Mouse (Mus musculus): ENCODE measurements around the gene Psapl1. TPM values are rescaled to one million over a fixed set of nuclear protein-coding genes. Genes with fewer than 3 reads are reported as not detected.

The Psapl1 gene
- total RNA-seq (2021), result not detected
- long read RNA-seq, experiment 1, result 0 reads
- long read RNA-seq, experiment 2, result 0 reads

- intact Hi-C loops (cut with DNase I), result no loop called here
- DNase-seq, result peak; percentile 23 to 34
These were observed at the start of gene Psapl1 for GRCm38 (mm10) chr5:36203916-36204315. TSS of gene Psapl1 (plus strand) at chr5:36204021.

DNA sequence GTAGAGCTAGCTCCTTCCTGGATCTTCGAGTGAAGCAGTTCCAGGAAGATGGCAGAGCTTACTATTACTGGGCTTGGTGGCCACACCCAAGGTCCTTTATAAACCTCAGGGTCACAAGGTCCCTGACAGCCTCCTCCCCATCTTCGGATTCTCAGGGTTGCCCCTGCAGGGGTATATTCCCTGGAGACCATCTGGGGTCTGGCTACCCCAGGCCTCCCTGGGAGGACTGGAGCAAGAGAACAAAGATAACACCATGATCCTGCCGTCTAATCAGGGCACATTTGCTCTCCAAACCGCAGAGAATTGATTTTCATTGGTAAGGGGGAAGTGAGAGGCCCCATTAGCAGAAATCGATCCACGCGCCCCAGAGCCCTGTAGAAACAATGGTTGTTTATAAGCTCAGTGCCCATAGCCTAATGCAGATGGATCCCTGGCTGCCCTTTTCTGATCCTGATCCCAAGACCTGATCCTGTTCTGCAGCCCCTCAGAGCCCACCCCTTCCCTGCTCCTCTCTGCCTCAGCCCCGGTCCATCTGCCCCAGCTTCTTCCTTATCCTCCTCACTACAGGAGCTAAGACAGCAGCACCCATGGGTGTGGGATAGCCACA lies 48.8 kb upstream of the Psapl1 start:
- no peak for DNase-seq
- intact Hi-C loops (cut with DNase I), result no loop called here

DNA sequence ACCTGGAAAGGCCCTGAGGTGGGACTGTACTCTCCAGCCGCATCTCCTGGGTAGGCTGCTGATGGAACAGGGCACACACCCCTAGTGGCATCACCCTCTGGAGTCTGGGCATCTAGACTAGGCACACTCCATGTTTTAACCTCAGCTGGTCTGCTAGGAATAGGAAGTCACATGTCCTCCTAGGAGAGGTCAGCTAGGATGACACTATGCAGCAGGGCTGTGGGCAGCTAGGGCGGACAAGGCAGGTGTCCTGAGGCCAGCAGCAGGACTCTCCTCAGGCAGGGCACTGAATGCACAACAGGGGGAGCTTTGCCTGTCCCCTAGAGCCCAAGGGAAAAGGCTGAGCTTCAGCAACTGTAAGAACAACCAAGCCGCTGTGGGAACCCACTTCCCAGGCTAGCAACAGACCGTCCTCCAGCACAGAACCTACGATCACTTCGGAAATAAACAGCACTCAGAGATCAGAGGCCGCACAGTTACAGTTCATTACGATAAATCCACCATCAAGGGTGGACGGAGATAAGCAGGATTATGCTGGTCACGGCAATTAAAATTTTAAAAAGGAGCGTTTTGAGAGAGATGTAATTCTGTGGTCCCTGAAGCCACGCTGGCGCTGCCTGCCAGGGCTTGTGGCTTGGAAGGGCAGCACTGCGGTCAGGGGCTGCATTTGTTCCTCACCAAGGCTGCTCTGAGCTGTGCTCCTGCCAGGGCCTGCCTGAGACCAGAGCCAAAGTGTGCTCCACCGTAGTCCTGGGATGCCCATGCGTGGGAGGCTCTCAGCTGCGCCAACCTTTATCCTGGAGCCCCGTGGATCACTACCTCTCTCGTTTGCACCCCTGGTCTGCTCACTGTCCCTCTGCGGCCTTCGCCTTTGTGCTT lies 38.2 kb upstream of the Psapl1 start:
- intact Hi-C loops (cut with DNase I), result no loop called here
- no peak for DNase-seq

DNA sequence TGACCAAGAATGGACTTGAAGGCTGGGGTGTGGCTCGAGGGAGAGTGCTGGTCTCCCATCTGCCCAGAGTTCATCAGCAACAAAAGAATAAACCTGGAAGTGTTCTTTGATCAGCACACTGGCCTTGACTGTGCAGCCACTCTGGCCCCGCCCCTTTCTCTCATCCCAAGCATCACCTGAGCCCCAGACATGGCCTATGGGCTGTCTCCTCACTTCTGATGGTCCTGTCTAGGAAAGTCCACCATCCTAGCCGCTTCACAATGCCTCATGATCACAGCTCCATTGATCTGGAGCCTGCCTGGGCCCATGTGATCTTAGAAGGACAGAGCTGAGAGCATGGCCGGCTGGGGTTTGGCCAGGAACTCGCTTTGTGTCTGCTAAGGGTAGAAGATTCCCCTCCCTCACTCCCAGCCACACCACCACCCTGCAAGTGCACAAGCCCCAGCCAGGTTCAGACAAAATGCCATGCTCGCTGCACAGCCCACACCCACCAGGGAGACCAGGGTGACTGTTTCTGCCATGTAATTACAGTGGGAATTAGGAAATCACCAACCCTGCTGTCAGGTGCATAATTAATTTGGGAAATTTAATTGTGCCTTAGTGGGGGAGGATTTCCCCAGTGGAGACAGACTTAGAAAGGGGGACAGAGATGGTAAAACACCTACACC lies 37.3 kb upstream of the Psapl1 start:
- intact Hi-C loops (cut with DNase I), result no loop called here
- no peak for DNase-seq

DNA sequence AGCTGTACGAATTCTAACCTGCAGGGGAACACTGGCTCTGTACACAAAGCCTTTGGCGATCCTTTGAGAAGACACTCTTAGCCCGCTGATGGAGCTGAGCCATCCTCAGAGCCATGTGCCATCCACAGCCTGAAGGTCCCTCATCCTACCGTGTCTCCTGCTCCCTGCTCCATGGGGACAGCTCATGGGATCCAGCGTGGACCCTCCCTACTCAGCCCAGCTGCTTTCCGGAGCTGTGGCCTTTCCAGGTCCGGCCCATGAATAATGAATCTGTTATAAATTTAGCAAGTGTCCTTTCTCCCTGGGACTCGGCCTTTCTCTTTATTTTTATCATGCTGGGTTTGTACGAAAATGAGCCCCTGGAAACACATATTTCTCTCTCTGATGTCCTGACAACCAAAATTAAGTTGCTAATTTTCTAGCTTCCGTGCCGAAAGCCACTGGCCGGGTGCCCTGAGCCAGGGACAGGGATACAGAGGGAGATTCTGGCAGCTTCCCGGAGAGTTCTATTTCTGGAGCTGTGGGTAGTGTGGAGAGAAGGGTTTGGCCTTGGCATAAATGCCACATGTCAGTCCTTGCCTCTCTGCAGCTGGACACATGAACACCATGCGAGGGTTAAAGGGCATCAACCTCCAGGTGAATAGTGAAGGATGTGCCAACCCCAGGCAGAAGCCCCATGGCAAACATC lies 34.7 kb upstream of the Psapl1 start:
- intact Hi-C loops (cut with DNase I), result no loop called here
- peak; percentile 32 to 51 for DNase-seq

DNA sequence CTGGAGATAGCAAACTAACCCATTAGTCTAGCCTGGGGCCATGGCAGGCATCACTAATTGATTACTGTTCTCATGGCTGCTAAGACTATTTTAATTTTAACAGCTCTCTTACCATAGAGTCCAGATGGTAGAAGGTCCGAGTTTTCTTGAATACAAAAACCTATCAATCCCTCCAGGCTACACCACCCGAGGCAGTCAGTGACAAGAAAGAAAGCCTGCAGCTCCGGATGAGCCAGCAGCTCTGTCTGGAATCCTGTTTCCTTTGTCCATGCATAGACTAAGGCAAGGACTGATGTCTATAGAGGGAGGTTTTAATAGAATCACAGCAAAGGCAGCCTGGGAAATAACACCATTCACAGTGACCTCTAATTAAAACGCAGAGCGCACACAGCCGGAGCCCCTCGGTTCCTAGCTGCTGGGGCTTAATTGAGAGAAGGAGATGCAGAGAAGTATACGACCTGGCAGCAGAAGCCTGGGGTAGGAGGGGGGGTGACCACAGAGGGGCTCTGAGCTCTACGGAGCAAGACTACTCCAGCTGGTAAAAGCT lies 29.2 kb upstream of the Psapl1 start:
- intact Hi-C loops (cut with DNase I), result no loop called here
- no peak for DNase-seq

- DNase-seq, result no peak
- intact Hi-C loops (cut with DNase I), result no loop called here
These were observed 27.4 kb upstream of the Psapl1 start for GRCm38 (mm10) chr5:36176409-36176808.

GRCm38 (mm10) chr5:36176873-36177272 lies 26.9 kb upstream of the Psapl1 start:
- intact Hi-C loops (cut with DNase I), result no loop called here

GRCm38 (mm10) chr5:36178215-36178614 lies 25.6 kb upstream of the Psapl1 start:
- DNase-seq, result no peak
- intact Hi-C loops (cut with DNase I), result no loop called here

More at GRCm38 (mm10) chr5:36176873-36177272, 26.9 kb upstream of the Psapl1 start:
- DNase-seq, result no peak

- intact Hi-C loops (cut with DNase I), result no loop called here
- no peak for DNase-seq
These were observed 25.0 kb upstream of the Psapl1 start for GRCm38 (mm10) chr5:36178785-36179184.

DNA sequence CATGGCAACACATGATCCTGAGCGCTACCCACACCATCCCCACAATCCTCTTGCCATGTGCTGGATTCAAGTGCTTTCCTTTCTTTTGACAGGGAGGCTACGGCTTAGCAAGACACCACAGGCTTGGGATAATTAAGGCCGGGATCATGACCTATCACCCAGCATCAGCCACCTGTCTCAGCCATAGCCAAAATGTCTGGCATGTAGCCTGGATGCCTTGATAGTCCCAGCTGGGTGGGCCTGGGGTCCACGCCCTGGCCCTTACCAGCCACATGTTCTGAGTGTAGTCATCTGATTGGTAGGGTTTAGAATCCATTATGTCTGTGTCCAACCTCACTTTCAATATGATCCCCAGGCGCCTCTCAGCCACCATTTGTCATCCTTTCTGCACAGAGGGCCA lies 24.1 kb upstream of the Psapl1 start:
- no peak for DNase-seq
- intact Hi-C loops (cut with DNase I), result no loop called here

DNA sequence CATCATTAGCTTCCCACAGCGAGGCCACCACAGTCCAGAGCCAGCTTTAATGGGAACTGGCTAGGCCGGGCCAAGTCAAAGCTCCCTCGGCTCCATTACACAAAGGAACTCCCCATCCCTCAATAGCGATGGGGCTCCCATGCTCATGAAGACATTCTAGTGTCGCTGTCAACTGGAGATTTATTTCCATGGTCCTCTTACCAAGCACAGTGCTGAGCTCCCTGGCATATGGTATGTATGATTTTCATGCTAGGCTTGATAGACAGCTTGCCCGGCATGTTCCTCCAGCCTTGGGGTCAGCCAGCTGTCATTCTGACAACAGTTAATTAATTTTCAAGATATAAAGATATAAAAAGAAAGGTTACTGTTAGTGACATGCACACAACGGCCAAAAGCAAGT lies 21.5 kb upstream of the Psapl1 start:
- DNase-seq, result no peak
- intact Hi-C loops (cut with DNase I), result no loop called here

DNA sequence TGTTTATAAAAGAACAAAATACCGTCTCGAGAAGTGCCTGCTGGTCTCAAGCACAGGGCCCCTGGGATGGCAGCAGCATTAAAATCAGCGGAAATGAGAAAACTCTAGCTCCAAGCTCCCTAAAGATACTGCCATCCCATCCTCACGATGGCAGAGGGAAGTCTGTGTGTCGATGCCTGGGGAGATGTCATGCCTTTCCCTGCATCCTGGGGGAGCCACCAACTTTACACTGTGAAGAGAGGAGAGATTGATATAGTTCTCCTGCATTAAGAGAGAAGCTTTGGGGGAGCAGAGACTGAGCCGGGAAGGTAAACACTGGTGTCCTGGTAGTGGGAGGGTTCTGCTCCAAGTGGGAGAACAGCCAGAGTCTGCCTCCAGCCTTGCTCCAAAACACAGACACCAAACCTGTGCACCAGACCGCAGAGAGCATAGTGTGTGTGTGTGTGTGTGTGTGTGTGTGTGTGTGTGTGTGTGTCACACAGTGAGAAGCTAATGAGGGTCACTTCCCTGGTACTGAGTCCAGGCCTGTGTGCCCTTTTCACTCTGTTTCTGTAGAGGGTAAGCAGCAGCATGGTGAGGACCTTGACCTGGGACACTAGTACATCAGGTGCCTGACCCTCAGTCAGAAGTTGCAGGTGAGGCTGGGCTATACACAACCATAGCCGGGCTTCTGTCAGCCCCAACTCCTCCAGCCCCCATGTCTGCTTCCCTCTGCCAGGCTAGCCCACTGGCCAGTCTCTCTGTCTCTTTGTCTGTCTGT lies 17.3 kb upstream of the Psapl1 start:
- DNase-seq, result no peak
- intact Hi-C loops (cut with DNase I), result no loop called here

GRCm38 (mm10) chr5:36188310-36188709 lies 15.5 kb upstream of the Psapl1 start:
- intact Hi-C loops (cut with DNase I), result no loop called here
- DNase-seq, result peak; percentile 47 to 76

DNA sequence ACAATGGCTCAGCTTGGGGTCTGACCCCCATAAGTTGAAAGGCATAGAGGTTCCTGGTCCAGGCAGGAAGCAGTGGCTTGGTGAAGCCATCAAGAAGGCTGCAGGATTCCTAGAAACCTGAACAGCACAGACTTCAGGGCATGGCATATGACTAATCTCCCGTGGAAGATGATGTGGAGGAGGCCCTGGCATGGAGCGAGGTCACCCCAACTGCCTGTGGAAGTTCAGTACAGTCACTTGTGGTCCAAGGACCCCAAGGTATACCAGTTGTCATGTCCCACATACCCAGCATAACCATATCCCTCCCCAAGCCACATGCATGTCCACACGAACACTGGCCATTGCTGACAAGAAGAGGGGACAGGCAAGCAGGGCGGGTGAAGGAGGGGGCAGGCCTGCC lies 12.5 kb upstream of the Psapl1 start:
- DNase-seq, result no peak
- intact Hi-C loops (cut with DNase I), result no loop called here

DNA sequence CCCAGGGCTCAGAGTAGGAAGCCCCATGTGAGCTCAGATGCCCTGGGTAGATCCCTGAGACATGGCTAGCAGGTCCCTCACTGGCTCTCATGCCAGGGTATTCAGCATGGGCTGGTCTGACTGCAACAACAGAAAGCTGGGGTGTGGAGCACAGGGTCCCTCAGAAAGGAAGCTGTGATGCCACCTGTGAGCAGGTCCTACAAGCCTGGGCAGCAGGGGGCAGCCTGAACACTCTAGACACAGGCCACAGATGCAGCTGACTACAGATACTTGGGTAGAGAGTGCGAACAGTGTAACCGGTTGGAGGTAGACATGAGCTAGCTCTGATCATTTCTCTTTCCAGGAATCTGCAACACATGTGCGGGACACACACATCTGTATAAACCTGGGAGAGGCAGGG lies 11.9 kb upstream of the Psapl1 start:
- no peak for DNase-seq
- intact Hi-C loops (cut with DNase I), result no loop called here

GRCm38 (mm10) chr5:36192677-36193076 lies 11.1 kb upstream of the Psapl1 start:
- peak in 1 of 2 experiments; percentile 39 for DNase-seq
- intact Hi-C loops (cut with DNase I), result no loop called here

DNA sequence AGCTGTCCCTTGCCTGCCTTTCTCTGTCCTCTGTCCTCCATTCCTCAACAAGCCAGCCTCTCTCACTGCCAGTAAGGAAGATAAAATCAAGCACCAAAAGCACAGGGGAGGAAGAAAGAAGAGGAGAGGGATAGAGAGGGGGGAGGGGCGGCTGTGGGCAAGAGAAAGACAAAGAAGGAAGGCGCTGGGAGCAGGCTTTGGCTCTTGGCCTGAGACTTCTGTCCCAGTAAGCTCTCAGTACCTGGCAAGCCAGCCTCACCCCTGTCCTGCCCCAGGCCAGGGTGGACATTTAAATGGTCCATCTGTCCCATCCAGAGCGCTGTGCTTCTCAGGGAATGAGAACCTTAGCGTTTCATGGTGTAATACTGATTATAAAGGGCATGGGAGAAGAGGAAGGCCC lies 9.2 kb upstream of the Psapl1 start:
- DNase-seq, result no peak
- intact Hi-C loops (cut with DNase I), result no loop called here

DNA sequence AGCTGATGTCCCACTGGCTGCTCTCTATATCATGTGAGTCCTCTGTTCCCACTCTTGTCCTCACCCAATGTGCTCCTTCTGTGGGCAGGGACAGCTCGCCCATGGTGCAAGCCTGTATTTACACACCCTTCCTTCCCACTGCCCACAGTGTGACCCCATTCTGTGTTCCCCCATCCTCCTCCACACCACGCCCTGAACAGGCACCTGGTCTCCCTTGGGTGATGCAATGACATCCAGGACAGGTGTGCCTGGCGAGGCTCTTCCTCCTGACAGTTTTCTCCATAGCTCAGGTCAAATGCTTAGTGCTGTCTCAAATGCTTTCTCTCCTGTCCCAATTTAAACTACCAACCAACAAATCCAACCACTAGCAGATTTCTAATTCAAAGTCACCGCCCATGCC lies 8.4 kb upstream of the Psapl1 start:
- intact Hi-C loops (cut with DNase I), result no loop called here
- DNase-seq, result no peak

GRCm38 (mm10) chr5:36199519-36199918 lies 4.3 kb upstream of the Psapl1 start:
- no peak for DNase-seq
- intact Hi-C loops (cut with DNase I), result no loop called here

All from gastrocnemius, postnatal 36 days (tissue).